Mouse (Mus musculus) right cerebral cortex, adult 18-20 months (tissue): ENCODE results near the gene Zbtb7a.

Experiments used
- DNase-seq: peaks from one replicate; pipeline ENCODE4 v3.0.0; 2022; ENCODE audit warnings: mixed read lengths

The Zbtb7a gene

GRCm38 (mm10) chr10:81139529-81139846 lies 4.5 kb downstream of the Zbtb7a start:
- no peak for DNase-seq

DNA sequence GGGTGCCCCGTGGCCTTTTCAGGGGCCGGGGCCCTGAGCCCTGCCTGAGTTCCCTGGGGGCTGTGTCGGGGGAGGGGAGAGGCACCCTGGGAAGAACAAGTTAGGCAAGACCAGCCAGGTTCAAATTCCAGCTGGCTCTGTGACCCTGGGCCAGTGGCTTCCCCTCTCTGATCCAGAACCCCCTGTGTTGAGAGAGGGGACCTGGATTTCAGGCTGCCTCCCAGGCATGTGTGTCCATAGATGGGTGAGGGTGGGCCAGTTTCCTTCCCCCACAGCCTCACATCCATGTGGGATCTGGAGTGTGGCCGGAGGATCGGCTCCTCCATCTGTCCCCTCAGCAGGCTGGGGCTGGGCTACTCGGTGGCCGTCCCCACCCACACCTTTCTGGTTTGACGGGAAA lies 5.0 kb downstream of the Zbtb7a start:
- DNase-seq: no peak

DNA sequence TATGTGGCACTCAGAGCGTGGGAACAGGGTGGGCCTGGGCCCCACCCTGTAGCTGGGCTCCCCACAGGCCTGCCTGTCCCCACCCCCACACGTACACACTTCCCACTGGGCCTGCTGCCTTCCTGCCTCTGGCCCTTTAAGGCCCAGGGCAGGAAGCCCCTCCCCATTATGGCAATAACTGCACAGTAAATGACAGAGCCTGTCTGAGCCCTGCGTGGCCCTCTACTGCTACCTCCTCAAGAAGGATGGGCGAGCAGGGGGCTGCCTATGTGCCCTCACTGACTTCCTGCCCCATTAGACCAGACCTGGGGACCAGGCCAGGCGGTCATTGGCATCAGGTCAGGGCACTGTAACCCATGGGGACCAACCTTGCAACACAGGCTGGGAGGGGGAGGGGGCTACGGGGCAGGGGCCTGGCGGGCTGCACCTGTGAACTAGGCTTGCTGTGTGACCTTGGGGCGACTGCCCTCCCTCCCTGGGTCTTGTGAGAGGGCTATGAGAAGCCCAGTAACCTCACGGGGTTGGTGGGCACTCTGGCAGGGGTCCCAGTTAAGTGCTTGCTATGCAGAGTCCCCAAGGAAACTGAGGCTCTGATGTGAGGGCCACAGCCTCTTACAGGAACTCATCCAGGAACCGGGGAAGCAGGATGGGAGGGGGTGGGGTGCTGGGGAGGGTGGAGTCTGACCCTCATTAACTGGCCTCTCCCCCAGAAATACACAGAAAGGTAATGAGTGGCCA lies 5.9 kb downstream of the Zbtb7a start:
- no peak for DNase-seq

DNA sequence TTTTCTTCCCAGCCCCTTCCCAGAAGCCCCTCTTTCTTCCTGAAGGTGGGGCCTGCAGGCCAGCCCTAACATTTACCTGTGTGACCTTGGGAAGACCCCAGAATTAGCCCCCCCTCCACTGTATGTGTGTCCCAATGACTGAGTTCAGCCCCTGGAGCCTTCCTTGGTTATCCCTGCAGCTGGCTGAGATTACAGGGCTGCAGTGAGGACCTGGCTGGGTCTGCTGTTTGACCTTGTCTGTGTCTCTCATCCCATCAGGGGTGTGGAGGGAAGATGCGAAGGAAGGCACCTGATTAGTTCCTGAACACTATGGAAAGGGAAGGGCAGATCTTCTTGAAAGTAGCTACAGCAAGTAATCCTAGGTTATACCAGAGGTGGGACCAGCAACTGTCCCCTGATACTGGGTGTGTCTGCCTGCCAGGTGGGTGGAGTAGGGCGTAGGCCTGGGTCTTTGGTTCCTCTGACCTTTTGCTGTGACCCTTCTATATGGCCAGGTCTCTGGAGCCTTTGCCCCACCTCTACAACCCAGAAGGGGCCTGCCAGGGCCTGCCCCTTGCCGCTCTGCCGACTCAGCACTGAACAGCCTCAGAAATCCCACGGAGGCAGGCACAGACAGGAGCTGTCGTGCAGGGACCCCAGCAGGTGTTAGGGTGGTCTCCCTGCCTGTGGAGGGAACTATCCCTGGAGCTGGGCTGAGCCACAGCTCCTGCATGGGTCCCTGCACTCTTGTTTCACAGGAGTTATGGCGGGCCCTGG lies 6.6 kb downstream of the Zbtb7a start:
- no peak for DNase-seq

- no peak for DNase-seq
Observed at GRCm38 (mm10) chr10:81142551-81142981, 7.5 kb downstream of the Zbtb7a start.

- DNase-seq: no peak
Observed at GRCm38 (mm10) chr10:81143157-81143633, 8.2 kb downstream of the Zbtb7a start.

DNA sequence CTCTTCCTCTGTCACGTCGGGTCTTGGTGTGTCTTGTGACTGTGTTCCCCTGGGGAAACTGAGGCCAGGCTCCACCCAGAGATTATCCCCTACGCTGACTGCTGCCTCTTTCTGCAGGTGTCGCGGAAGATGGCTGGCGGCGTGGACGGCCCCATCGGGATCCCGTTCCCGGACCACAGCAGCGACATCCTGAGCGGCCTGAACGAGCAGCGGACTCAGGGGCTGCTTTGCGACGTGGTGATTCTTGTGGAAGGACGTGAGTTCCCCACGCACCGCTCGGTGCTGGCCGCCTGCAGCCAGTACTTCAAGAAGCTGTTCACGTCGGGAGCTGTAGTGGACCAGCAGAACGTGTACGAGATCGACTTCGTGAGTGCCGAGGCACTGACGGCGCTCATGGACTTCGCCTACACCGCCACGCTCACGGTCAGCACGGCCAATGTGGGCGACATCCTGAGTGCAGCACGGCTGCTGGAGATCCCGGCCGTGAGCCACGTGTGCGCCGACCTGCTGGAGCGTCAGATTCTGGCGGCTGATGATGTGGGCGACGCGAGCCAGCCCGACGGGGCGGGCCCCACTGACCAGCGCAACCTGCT lies 8.9 kb downstream of the Zbtb7a start:
- no peak for DNase-seq

DNA sequence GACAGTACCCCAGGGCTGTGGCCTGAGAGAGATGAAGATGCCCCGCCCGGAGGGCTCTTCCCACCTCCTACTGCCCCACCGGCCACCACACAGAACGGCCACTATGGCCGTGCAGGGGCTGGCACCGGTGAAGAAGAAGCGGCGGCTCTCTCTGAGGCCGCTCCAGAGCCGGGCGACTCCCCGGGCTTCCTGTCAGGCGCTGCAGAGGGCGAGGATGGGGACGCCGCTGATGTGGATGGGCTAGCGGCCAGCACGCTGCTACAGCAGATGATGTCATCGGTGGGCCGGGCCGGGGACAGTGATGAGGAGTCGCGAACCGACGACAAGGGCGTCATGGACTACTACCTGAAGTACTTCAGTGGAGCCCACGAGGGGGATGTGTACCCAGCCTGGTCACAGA lies 9.6 kb downstream of the Zbtb7a start:
- DNase-seq: no peak

GRCm38 (mm10) chr10:81145307-81145706 lies 10.3 kb downstream of the Zbtb7a start:
- no peak for DNase-seq

- no peak for DNase-seq
Observed at GRCm38 (mm10) chr10:81145778-81146177, 10.8 kb downstream of the Zbtb7a start.

- no peak for DNase-seq
Observed at GRCm38 (mm10) chr10:81146296-81146695, 11.3 kb downstream of the Zbtb7a start.

GRCm38 (mm10) chr10:81151261-81151660 lies 16.2 kb downstream of the Zbtb7a start:
- no peak for DNase-seq

- no peak for DNase-seq
Observed at GRCm38 (mm10) chr10:81152609-81153008, 17.6 kb downstream of the Zbtb7a start.

- DNase-seq: no peak
Observed at GRCm38 (mm10) chr10:81154313-81154712, 19.3 kb downstream of the Zbtb7a start.

DNA sequence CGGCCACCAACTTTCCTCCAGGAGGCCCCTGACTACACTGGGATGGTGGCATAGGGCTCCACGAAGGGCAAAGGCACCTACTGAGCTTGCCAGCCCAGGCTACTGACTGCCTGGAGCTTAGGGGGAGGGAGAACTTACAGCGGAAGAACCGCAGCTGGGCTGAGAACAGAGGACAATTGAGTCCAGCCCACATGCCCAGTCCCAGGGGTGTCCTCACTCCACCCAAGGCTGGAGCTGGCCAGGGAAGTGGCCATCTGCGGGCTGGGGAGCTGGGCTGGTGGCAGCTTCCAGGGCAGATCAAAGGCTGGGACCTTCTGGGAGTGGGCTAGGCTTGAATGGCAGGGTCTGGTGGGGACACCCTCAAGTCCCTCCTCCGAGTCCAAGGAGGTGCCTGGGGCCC lies 19.7 kb downstream of the Zbtb7a start:
- DNase-seq: no peak

GRCm38 (mm10) chr10:81161602-81162317 lies 26.7 kb downstream of the Zbtb7a start:
- no peak for DNase-seq

DNA sequence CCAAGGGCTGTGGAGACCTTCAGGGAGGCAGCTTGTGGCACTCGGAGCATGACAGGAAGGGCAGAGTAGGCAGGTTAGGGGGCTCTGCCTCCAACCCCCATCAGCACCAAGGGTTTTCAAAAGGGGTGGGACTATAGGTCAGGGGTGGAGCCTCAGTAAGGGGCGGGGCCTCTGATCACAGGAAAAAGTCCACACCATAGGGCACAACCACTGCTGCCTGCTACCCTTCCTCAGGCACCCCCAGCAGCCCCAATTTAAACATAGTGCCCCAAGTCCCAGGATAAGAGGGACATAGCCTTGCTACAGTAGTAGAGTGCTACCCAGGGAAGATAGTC lies 27.3 kb downstream of the Zbtb7a start:
- DNase-seq: no peak

DNA sequence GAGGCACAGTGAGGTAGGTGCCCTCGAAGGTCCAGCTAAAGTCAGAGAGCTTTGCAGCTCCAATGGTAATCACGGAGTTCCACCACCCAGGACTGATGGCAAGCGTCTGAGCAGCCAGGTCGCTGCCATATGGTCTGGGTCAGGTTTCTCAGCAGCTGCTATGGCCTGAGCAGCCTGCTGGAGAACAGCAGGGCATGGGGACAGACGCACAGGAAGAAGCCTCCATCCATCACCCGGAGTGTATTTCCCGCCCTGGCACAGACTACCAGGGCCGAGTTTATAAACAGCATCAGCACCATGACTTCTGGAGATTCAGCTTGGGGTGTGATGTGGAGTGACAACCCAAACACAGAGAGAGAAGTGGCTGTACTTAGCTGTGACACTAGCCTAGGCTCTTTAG lies 30.1 kb downstream of the Zbtb7a start:
- DNase-seq: no peak

DNA sequence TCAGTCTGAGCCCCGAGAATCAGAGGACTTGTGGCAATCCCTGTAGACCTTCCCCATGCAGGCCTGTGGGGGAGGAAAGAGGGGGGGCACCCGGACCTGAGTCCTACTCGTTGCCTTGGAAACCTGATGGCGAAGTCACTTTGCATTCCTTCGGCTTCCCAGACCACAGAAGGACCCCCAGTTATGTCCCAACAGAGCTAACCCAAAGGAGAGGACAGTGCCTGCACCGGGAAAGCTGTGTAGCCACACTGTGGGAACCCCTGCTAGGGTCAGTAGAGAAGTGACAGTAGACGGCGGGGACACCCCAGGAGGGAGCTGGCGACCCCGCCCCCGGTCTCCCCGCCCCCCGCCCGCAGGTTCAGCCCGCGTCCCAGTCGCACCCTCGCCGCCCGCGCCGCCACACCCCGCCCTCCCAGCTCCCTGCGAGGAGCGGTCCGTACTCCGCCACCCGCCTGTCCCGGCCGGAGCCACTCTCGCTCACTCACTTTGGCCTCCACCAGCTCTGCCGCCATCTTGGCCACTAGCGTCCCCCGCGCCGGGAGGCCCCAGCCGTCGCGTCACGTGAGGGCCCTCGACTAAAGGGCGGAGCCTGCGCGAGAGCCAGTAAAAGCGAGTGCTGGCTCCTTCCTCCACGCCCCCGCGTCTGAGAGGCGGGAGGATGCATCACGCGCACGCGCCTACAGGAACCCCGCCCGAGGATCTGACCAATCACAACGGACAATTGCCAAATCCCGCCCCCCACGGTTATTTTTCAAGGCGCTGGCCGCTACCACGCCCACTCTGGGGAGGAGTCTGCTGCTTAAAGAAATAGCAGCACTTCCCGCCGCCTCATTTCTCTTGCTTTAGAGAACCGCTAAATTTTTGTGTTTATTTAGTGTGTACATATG lies 32.4 kb downstream of the Zbtb7a start, which contains the start of gene Pias4:
Gene Pias4, minus strand, starts transcription at position 724 of the 887 bp plus-strand sequence.
- peak; percentile 100 for DNase-seq

DNA sequence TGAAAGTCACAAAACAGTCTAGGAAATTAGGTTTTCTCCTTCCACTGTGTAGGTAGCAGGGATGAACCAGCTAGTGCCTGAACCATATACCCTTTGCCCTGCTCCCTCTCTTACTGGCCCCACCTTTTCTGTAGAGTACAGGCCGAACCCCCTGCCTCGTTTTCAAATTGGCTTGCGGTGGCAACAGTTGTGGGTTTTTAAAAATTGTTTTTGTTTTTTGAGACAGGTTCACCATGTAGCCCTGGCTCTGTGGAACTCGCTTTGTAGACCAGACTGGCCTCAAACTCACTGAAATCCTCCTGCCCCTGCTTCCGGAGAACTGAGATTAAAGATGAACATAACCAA lies 33.0 kb downstream of the Zbtb7a start:
- DNase-seq: no peak

DNA sequence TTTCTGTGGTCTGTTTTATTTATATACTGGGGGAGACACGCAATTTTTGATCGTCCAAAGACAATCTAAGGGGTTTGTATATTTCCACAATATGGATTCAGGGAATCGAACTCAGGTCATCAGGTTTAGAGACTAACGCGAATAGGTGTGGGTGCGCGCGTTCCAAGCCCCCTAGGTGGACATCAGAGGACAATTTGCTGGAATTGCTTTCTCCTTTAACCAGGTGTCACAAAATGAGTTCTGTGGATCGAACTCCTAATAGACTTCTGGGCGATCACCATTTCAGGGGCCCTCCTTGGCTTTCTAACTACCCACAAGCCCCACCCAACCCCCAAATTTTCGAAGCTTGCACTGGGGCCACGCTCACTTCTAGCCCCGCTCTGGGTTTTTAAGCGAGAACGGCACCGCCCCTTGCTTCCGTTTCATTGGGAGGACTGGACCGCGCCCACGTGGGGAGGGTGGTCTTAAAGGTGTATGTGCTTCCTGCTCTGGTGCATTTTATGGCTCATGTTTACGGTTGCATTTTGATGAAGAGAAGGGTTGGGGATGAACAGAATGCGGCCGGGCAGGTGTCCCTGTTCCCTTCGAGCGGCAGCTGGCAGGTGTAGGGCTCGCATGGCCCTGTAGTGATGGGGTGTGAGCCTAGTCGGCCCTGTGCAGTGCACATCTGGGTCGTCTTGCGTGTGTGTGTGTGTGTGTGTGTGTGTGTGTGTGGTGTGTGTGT lies 33.7 kb downstream of the Zbtb7a start:
- DNase-seq: peak; percentile 82
